Mouse (Mus musculus) embryonic facial prominence, embryonic 12.5 days (tissue): ENCODE measurements around the gene Sirt2. TPM values are rescaled to one million over a fixed set of nuclear protein-coding genes. Genes with fewer than 3 reads are reported as not detected.
A peak's percentile ranks its signal among the peaks of the same experiment; 100 is the strongest.

ENCODE experiments used
- ATAC-seq: fragments of 200-750 bp; cut with Nextera tagmentation; 2 replicates; pipeline ENCODE4 v1.8.0; 2017; ENCODE audit not compliant: insufficient number of reproducible peaks, insufficient read depth, low FRiP score, low TSS enrichment
- H3K27ac ChIP-seq: fragments of 300-500 bp; sonication (generic); 2 replicates; pipeline ENCODE4 v1.5.1; 2016; ENCODE audit warnings: mild to moderate bottlenecking
- H3K27me3 ChIP-seq: fragments of 300-500 bp; sonication (generic); 2 replicates; pipeline ENCODE4 v1.6.1; 2016; ENCODE audit warnings: mild to moderate bottlenecking, moderate library complexity
- H3K36me3 ChIP-seq: fragments of 300-500 bp; sonication (generic); 2 replicates; pipeline ENCODE4 v1.6.1; 2016; ENCODE audit warnings: mild to moderate bottlenecking
- H3K4me1 ChIP-seq: fragments of 300-500 bp; sonication (generic); 2 replicates; pipeline ENCODE4 v1.6.1; 2016
- H3K4me2 ChIP-seq: fragments of 300-500 bp; sonication (generic); replicated peaks from 2 replicates; pipeline ENCODE4 v1.6.1; 2016; ENCODE audit warnings: mild to moderate bottlenecking, moderate library complexity
- H3K4me3 ChIP-seq: fragments of 300-500 bp; sonication (generic); 2 replicates; pipeline ENCODE4 v1.5.1; 2016; ENCODE audit warnings: mild to moderate bottlenecking
- H3K9ac ChIP-seq: fragments of 300-500 bp; sonication (generic); 2 replicates; pipeline ENCODE4 v1.6.1; 2016; ENCODE audit warnings: mild to moderate bottlenecking, moderate library complexity
- H3K9me3 ChIP-seq: fragments of 300-500 bp; sonication (generic); 2 replicates; pipeline ENCODE4 v1.6.1; 2016; ENCODE audit warnings: mild to moderate bottlenecking, moderate library complexity
- whole genome bisulfite sequencing: fragments of 180-500 bp; shearing (Covaris S2); methylation state at CpG from one replicate; pipeline ENCODE4 v1.1.7; 2016; 5-methylcytosine and 5-hydroxymethylcytosine counted together
- polyA plus RNA-seq: library from polyadenylated mRNA; unstranded; fragments of >200 nt; fragmentation: Nextera tagmentation; extraction: Ambion mirVana; gene quantifications from 2 replicates; pipeline ENCODE4 v1.2.1, GENCODE M21; 2016

The Sirt2 gene
- polyA plus RNA-seq, 1 experiment from 2014 or later: 76.1 TPM

DNA sequence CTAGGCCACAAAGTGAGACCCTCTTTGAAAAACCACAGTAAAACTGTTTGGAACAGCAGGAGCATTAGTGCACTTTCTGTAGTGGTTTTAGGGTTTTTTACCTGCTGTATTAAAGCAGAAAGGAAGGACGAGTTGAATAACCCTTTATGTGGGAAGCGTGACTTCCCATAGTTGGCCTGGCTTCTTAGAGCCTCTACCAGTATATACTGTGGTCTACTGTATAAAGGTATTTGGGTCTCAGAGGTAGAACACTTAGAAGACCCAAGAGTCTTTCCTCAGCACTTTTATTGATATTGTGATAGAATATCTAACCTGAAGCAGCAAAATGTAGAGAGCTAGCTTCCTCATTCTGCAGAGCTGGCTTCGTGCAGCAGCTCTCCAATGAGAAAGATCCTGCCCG is 53.0 kb downstream of the Sirt2 start:
- H3K27ac ChIP-seq: 0 out of 2 replicates have a peak overlapping the region, but pooled peaks have one; percentile 31
- peaks cover 80% of the 10 kb centered on the region for H3K36me3 ChIP-seq
- no peaks in the 10 kb centered on the region for H3K9me3 ChIP-seq
- no peak overlapping the region for H3K4me3 ChIP-seq
- no peak overlapping the region; the same call in 1 of the 2 replicates for H3K9ac ChIP-seq
- no peak for ATAC-seq
- WGBS: 86% methylated on average over 4 of the region's 4 CpGs
- H3K4me1 ChIP-seq: peaks cover 24% of the 10 kb centered on the region
- no peak overlapping the region for H3K4me2 ChIP-seq
- H3K27me3 ChIP-seq: no peaks in the 10 kb centered on the region

GRCm38 (mm10) chr7:28820358-28821260 is 54.1 kb downstream of the Sirt2 start:
- 0 out of 2 replicates have a peak, but pooled peaks have one; percentile 18 for ATAC-seq
- H3K27me3 ChIP-seq: no peaks in the 10 kb centered on the region
- peak overlapping the region; percentile 32; the same call in 1 of the 2 replicates for H3K27ac ChIP-seq
- H3K36me3 ChIP-seq: peaks cover 70% of the 10 kb centered on the region
- no peak overlapping the region for H3K4me3 ChIP-seq
- no peak overlapping the region for H3K9ac ChIP-seq
- WGBS: 64% methylated on average over 12 of the region's 12 CpGs
- peaks cover 19% of the 10 kb centered on the region for H3K4me1 ChIP-seq
- H3K4me2 ChIP-seq: 0 out of 2 replicates have a peak overlapping the region, but pooled peaks have one; percentile 1
- no peaks in the 10 kb centered on the region for H3K9me3 ChIP-seq

DNA sequence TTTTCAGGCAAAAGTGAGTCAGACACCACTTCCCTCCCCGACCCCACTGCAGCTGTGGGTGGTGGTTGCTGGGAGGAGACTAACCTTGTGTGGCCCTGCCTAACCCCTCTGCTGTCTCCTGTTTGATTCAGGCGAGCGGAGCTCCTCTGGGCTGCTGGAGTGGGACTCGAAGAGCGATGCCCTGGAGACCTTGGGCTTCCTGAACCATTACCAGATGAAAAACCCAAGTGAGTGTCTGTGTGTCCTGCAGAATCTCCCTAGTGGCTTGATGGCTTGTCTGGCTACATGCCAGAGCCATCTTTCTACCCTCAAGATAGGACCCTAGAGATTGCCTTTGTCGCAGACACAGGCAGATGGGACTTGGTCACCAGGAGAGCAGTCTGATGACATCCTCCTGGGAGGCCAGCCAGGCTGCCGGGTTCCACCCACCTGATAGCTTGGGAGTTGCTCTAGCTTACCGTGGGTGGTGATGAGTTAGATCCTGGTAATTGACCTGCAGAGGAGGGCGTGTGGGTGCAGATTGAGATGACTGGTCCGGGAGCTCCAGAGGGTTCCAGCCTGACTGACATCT is 54.8 kb downstream of the Sirt2 start:
- no peaks in the 10 kb centered on the region for H3K9me3 ChIP-seq
- H3K4me2 ChIP-seq: 0 out of 2 replicates have a peak overlapping the region, but pooled peaks have one; percentile 1
- H3K27ac ChIP-seq: 0 out of 2 replicates have a peak overlapping the region, but pooled peaks have one; percentile 32
- H3K27me3 ChIP-seq: no peaks in the 10 kb centered on the region
- no peak for ATAC-seq
- H3K4me1 ChIP-seq: peaks cover 24% of the 10 kb centered on the region
- H3K36me3 ChIP-seq: peaks cover 63% of the 10 kb centered on the region
- 78% methylated on average over 10 of the region's 10 CpGs for WGBS
- H3K4me3 ChIP-seq: no peak overlapping the region
- H3K9ac ChIP-seq: no peak overlapping the region

- 68% methylated on average over 1 of the region's 1 CpGs for WGBS
- H3K36me3 ChIP-seq: peaks cover 51% of the 10 kb centered on the region
- H3K9ac ChIP-seq: no peak overlapping the region
- no peak overlapping the region for H3K4me3 ChIP-seq
- H3K4me2 ChIP-seq: no peak overlapping the region
- H3K27ac ChIP-seq: no peak overlapping the region
- no peak for ATAC-seq
- H3K4me1 ChIP-seq: peaks cover 16% of the 10 kb centered on the region; the same call in 1 of the 2 replicates
- no peaks in the 10 kb centered on the region for H3K9me3 ChIP-seq
- no peaks in the 10 kb centered on the region for H3K27me3 ChIP-seq
Observed at GRCm38 (mm10) chr7:28822556-28822955, 56.0 kb downstream of the Sirt2 start.

DNA sequence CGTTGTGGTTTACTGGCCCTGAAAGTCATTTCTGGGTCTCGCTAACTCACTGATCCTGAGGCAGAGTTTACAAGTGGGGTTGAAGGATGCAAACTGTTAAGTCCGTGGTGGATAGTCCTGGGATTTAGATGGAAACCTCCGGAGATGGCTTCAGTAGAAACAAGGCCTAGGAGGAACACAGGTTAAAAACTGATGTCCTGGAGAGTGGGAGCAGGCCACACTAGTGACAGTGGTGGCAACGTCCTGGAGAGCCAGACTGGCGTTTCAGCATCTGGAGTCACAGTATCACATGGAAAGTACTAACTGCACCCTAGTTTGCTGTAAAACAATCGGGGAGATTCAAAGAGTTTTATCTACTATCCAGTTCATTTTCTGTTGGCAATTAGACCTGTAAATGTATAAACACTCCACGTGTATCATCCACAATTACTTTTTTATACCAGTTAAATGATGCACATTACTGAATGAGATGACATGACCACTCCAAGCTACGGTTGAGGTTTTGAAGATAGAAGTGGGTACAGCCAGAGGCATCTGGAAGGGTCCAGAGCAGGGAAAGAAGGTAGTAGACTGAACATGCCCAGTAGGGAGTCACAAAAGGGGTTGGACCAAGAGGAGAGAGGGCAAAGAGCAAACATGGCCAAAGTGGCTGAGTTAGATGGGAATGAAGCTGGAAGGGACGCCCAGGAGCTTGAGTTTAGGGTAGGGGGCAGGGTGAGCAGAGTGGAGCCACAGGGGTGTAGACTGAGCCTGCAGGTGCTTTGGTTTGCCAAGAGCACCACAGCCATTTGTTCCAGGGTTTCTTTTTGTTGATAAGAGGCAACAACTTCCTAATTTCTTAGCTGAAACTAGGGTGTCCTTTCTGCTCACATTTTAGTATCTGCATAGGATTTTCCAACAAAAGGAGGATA is 56.7 kb downstream of the Sirt2 start:
- Histone ChIP-seq H3K9ac (no peak overlapping the region), H3K27ac (peak overlapping the region; percentile 25; the same call in 1 of the 2 replicates), H3K4me3 (no peak overlapping the region), H3K4me2 (no peak overlapping the region), H3K4me1 (peaks cover 14% of the 10 kb centered on the region; the same call in 1 of the 2 replicates), H3K27me3 (no peaks in the 10 kb centered on the region), H3K36me3 (peaks cover 44% of the 10 kb centered on the region), H3K9me3 (no peaks in the 10 kb centered on the region)
- ATAC-seq: no peak
- WGBS: 52% methylated on average over 10 of the region's 10 CpGs

- Histone ChIP-seq H3K27me3 (no peaks in the 10 kb centered on the region), H3K4me3 (no peak overlapping the region), H3K36me3 (peaks cover 38% of the 10 kb centered on the region), H3K27ac (0 out of 2 replicates have a peak overlapping the region, but pooled peaks have one; percentile 23), H3K4me2 (no peak overlapping the region), H3K9ac (no peak overlapping the region), H3K9me3 (no peaks in the 10 kb centered on the region), H3K4me1 (peaks cover 14% of the 10 kb centered on the region; the same call in 1 of the 2 replicates)
- WGBS: 41% methylated on average over 2 of the region's 2 CpGs
- no peak for ATAC-seq
Observed at GRCm38 (mm10) chr7:28823932-28824331, 57.4 kb downstream of the Sirt2 start.

GRCm38 (mm10) chr7:28824941-28825685 is 58.6 kb downstream of the Sirt2 start, which contains the start of gene Ech1:
TSS of gene Ech1 (plus strand) at chr7:28825217.
- Histone ChIP-seq H3K4me2 (peak within 1 kb of the TSS; percentile 52), H3K9ac (peak within 1 kb of the TSS; percentile 50), H3K4me1 (peaks cover 11% of the 10 kb centered on the region; the same call in 1 of the 2 replicates), H3K9me3 (no peaks in the 10 kb centered on the region), H3K4me3 (peak within 1 kb of the TSS; percentile 41), H3K36me3 (peaks cover 35% of the 10 kb centered on the region), H3K27me3 (no peaks in the 10 kb centered on the region), H3K27ac (peak within 1 kb of the TSS; percentile 86)
- peak; percentile 26; the same call in 1 of the 2 replicates for ATAC-seq
- 3% methylated on average over 33 of the region's 33 CpGs for WGBS

- peaks cover 34% of the 10 kb centered on the region for H3K36me3 ChIP-seq
- no peaks in the 10 kb centered on the region for H3K9me3 ChIP-seq
- H3K27ac ChIP-seq: peak overlapping the region; percentile 86
- H3K4me1 ChIP-seq: peaks cover 11% of the 10 kb centered on the region; the same call in 1 of the 2 replicates
- peak overlapping the region; percentile 50 for H3K9ac ChIP-seq
- no peak for ATAC-seq
- H3K27me3 ChIP-seq: no peaks in the 10 kb centered on the region
- peak overlapping the region; percentile 41 for H3K4me3 ChIP-seq
- 60% methylated on average over 11 of the region's 11 CpGs for WGBS
- H3K4me2 ChIP-seq: peak overlapping the region; percentile 52
Observed at GRCm38 (mm10) chr7:28825686-28826401, 59.3 kb downstream of the Sirt2 start.

DNA sequence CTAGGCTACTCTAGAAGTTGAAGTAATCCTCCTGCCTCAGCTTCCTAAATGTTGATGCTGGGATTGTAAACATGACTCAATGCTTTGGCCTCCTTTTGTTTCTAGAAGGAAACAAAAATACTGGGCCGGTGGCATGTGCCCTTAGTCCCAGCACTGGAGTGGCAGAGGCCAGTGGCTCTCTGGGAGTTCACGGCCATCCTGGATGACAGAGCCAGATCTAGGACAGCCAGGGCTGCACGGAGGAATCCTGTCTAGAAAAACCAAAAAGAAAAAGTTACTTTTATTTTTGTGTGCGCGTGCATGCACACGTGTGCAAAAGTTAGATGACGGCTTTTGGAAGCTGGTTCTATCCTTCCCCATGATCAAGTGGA is 59.9 kb downstream of the Sirt2 start:
- no peak for ATAC-seq
- Histone ChIP-seq H3K36me3 (peaks cover 34% of the 10 kb centered on the region), H3K9ac (no peak overlapping the region; the same call in 1 of the 2 replicates), H3K27ac (0 out of 2 replicates have a peak overlapping the region, but pooled peaks have one; percentile 86), H3K27me3 (no peaks in the 10 kb centered on the region), H3K9me3 (no peaks in the 10 kb centered on the region), H3K4me2 (peak overlapping the region; percentile 52; the same call in 1 of the 2 replicates), H3K4me1 (peaks cover 11% of the 10 kb centered on the region; the same call in 1 of the 2 replicates), H3K4me3 (no peak overlapping the region)
- 93% methylated on average over 7 of the region's 7 CpGs for WGBS

DNA sequence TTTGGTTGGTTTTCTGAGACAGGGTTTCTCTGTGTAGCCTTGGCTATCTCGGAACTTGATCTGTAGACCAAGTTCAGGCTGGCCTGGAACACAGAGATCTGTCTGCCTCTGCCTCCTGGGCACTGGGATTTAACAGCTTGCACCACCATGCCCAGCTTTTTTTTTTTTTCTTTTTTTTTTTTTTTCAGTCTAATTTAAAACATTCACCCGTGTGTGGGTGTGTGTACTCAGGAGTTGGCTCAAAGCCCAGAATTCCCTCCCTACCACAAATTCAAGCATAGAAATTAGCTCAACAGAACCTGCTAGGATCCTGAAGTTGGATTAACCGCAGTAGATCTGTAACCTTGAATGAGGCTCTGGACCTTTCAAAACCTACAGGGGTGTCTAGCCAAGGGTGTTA is 60.8 kb downstream of the Sirt2 start:
- Histone ChIP-seq H3K27ac (no peak overlapping the region), H3K27me3 (no peaks in the 10 kb centered on the region), H3K4me3 (no peak overlapping the region), H3K9ac (no peak overlapping the region), H3K36me3 (peaks cover 36% of the 10 kb centered on the region), H3K4me2 (no peak overlapping the region), H3K9me3 (no peaks in the 10 kb centered on the region), H3K4me1 (peaks cover 11% of the 10 kb centered on the region; the same call in 1 of the 2 replicates)
- no peak for ATAC-seq
- WGBS: 49% methylated on average over 3 of the region's 3 CpGs
